ENCODE assay signal across 8 mouse cellular contexts in the genomic region with DNA sequence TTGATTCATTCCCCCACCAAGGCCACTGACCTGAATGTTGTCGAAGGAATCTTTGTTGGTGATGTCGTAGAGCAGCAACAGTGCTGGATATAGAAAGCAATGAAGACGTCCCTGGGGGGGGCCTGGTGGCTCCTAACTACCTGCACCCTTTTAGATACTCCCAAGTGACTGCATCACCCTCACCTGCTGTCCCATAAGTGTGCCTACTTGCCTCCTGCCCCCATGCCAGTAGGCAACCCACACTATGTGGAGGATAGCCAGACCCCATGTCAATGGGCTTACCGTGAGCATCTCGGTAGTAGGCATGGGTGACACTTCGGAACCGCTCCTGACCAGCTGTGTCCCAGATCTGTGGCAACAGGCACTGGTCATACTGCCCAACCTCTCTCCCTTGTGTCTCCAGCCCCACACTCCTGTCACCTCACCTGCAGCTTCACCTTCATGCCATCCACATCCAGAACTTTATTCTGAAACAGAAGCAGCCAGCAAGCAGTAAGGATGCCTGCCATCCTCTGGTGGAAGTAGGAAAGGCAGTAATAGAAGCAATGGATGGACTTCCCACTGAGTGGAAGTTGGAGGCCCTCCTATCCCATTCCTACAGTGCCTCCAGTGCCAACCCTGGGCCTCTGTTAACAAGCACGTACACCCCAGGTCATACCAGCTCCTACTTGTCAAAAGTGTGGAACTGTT. TPM values are rescaled to one million over a fixed set of nuclear protein-coding genes. Genes with fewer than 3 reads are reported as not detected.
DNase-seq lines count a peak whose midpoint lies in the region; ATAC-seq lines count a peak whose summit lies in the region.

No protein-coding gene starts in this region.

- H3K27ac ChIP-seq in lung, embryonic 15.5 days, result peak overlapping the region; percentile 72; the same call in 1 of the 2 replicates
- peak overlapping the region; percentile 89 for H3K27ac ChIP-seq in embryonic facial prominence, embryonic 10.5 days (replicated peaks)
- no peak overlapping the region for H3K27ac ChIP-seq in intestine, embryonic 15.5 days
- no peak overlapping the region for H3K27ac ChIP-seq in neural tube, embryonic 14.5 days (ENCODE audit: low read depth, low read length)

- 33% methylated on average over 8 of the region's 8 CpGs for WGBS in lung, embryonic 15.5 days
- WGBS in embryonic facial prominence, embryonic 10.5 days, result 32% methylated on average over 8 of the region's 8 CpGs
- 37% methylated on average over 8 of the region's 8 CpGs for whole genome bisulfite sequencing in intestine, embryonic 15.5 days
- WGBS in neural tube, embryonic 14.5 days, result 29% methylated on average over 8 of the region's 8 CpGs

- DNase-seq in lung, postnatal 10 days, result no peak
- no peak for DNase-seq in embryonic facial prominence, embryonic 10.5 days (ENCODE audit: low spot score)
- no peak for DNase-seq in adrenal gland, postnatal 36 days
- no peak for DNase-seq in thymus, postnatal 10 days (ENCODE audit: low spot score in 2 of 2)
- no peak for DNase-seq in spleen, postnatal 14 days (ENCODE audit: low spot score in 2 of 2)

- no peak overlapping the region; the same call in 1 of the 2 replicates for H3K4me3 ChIP-seq in lung, embryonic 15.5 days
- H3K4me3 ChIP-seq in embryonic facial prominence, embryonic 10.5 days, result peak overlapping the region; percentile 90
- H3K4me3 ChIP-seq in intestine, embryonic 15.5 days (replicated peaks), result peak overlapping the region; percentile 57
- H3K4me3 ChIP-seq in neural tube, embryonic 14.5 days (ENCODE audit: low read depth, low read length), result peak overlapping the region; percentile 68; the same call in 1 of the 2 replicates

- peaks cover 49% of the 10 kb centered on the region for H3K4me1 ChIP-seq in lung, embryonic 15.5 days
- H3K4me1 ChIP-seq in embryonic facial prominence, embryonic 10.5 days, result peaks cover 63% of the 10 kb centered on the region
- peaks cover 50% of the 10 kb centered on the region for H3K4me1 ChIP-seq in intestine, embryonic 15.5 days (replicated peaks)
- H3K4me1 ChIP-seq in neural tube, embryonic 14.5 days (ENCODE audit: control insufficient read depth, insufficient read depth, low read length), result peaks cover 26% of the 10 kb centered on the region

- H3K36me3 ChIP-seq in lung, embryonic 15.5 days, result peaks cover 6% of the 10 kb centered on the region; the same call in 1 of the 2 replicates
- H3K36me3 ChIP-seq in embryonic facial prominence, embryonic 10.5 days (replicated peaks), result peaks cover 26% of the 10 kb centered on the region
- H3K36me3 ChIP-seq in intestine, embryonic 15.5 days, result no peaks in the 10 kb centered on the region
- peaks cover 10% of the 10 kb centered on the region; the same call in 1 of the 2 replicates for H3K36me3 ChIP-seq in neural tube, embryonic 14.5 days (ENCODE audit: control insufficient read depth, insufficient read depth, low read length)

- ATAC-seq in lung, embryonic 15.5 days (ENCODE audit: borderline replicate concordance, extremely low read depth, low FRiP score, low TSS enrichment), result no peak
- no peak for ATAC-seq in intestine, embryonic 15.5 days
- no peak for ATAC-seq in neural tube, embryonic 14.5 days (ENCODE audit: low read depth)

- H3K9ac ChIP-seq in lung, embryonic 15.5 days, result peak overlapping the region; percentile 79
- H3K9ac ChIP-seq in intestine, embryonic 15.5 days, result peak overlapping the region; percentile 69
- peak overlapping the region; percentile 72; the same call in 1 of the 2 replicates for H3K9ac ChIP-seq in neural tube, embryonic 14.5 days (replicated peaks; ENCODE audit: low read depth, low read length)

- no peaks in the 10 kb centered on the region for H3K27me3 ChIP-seq in lung, embryonic 15.5 days
- H3K27me3 ChIP-seq in embryonic facial prominence, embryonic 10.5 days (replicated peaks; ENCODE audit: low read depth, poor library complexity, severe bottlenecking), result no peaks in the 10 kb centered on the region
- H3K27me3 ChIP-seq in intestine, embryonic 15.5 days (replicated peaks), result no peaks in the 10 kb centered on the region
- H3K27me3 ChIP-seq in neural tube, embryonic 14.5 days (ENCODE audit: control insufficient read depth, insufficient read depth, low read length), result no peaks in the 10 kb centered on the region

- H3K9me3 ChIP-seq in lung, embryonic 15.5 days, result no peaks in the 10 kb centered on the region
- H3K9me3 ChIP-seq in embryonic facial prominence, embryonic 10.5 days, result no peaks in the 10 kb centered on the region
- no peaks in the 10 kb centered on the region for H3K9me3 ChIP-seq in intestine, embryonic 15.5 days
- no peaks in the 10 kb centered on the region for H3K9me3 ChIP-seq in neural tube, embryonic 14.5 days (ENCODE audit: control insufficient read depth, low read length)

- H3K4me2 ChIP-seq in lung, embryonic 15.5 days, result peak overlapping the region; percentile 63
- H3K4me2 ChIP-seq in intestine, embryonic 15.5 days (replicated peaks), result peak overlapping the region; percentile 67
- H3K4me2 ChIP-seq in neural tube, embryonic 14.5 days (ENCODE audit: low read depth, low read length), result peak overlapping the region; percentile 94

RNA-seq across cellular contexts. Expression of gene Traf7, which starts 2.8 kb away (rescaled TPM):
- 96.7 and 106 TPM in 2 replicates for polyA plus RNA-seq in lung, embryonic 15.5 days (2015; fragmentation: Nextera tagmentation; extraction: Ambion mirVana)
- 116 and 121 TPM in 2 replicates for polyA plus RNA-seq in embryonic facial prominence, embryonic 10.5 days (2016; fragmentation: Nextera tagmentation; extraction: Ambion mirVana)
- 81.6 and 89.3 TPM in 2 replicates for polyA plus RNA-seq in intestine, embryonic 15.5 days (2015; fragmentation: Nextera tagmentation; extraction: Ambion mirVana)
- 74.2 and 76.6 TPM in 2 replicates for polyA plus RNA-seq in neural tube, embryonic 14.5 days (2014; fragmentation: Nextera tagmentation; extraction: Ambion mirVana)
- total RNA-seq in adrenal gland, postnatal 36 days (2021), result 100 to 1,000 TPM in 1 of 2 experiments, 10 to 100 TPM in 1; 94.7 to 118 TPM

RNA-seq across cellular contexts. Expression of gene Rab26, which starts 3.5 kb away (rescaled TPM):
- 2.3 and 3.3 TPM in 2 replicates for polyA plus RNA-seq in lung, embryonic 15.5 days (2015; fragmentation: Nextera tagmentation; extraction: Ambion mirVana)
- polyA plus RNA-seq in embryonic facial prominence, embryonic 10.5 days (2016; fragmentation: Nextera tagmentation; extraction: Ambion mirVana), result 2.6 TPM in 2 replicates
- polyA plus RNA-seq in intestine, embryonic 15.5 days (2015; fragmentation: Nextera tagmentation; extraction: Ambion mirVana), result 5.2 and 8.7 TPM in 2 replicates
- 1.8 and 5.7 TPM in 2 replicates for polyA plus RNA-seq in neural tube, embryonic 14.5 days (2014; fragmentation: Nextera tagmentation; extraction: Ambion mirVana)
- 1 to 10 TPM in 1 of 2 experiments, under 1 TPM in 1; 0.70 to 1.3 TPM for total RNA-seq in adrenal gland, postnatal 36 days (2021)

RNA-seq across cellular contexts. Expression of gene Pkd1, which starts 19.1 kb away (rescaled TPM):
- polyA plus RNA-seq in lung, embryonic 15.5 days (2015; fragmentation: Nextera tagmentation; extraction: Ambion mirVana), result 24.7 and 30.2 TPM in 2 replicates
- 14.9 and 16.3 TPM in 2 replicates for polyA plus RNA-seq in embryonic facial prominence, embryonic 10.5 days (2016; fragmentation: Nextera tagmentation; extraction: Ambion mirVana)
- polyA plus RNA-seq in intestine, embryonic 15.5 days (2015; fragmentation: Nextera tagmentation; extraction: Ambion mirVana), result 16.9 and 17.4 TPM in 2 replicates
- polyA plus RNA-seq in neural tube, embryonic 14.5 days (2014; fragmentation: Nextera tagmentation; extraction: Ambion mirVana), result 30.8 and 37.5 TPM in 2 replicates
- 10 to 100 TPM; 46.9 to 49.1 TPM for total RNA-seq in adrenal gland, postnatal 36 days (2021)

RNA-seq across cellular contexts. Expression of gene Caskin1, which starts 42.1 kb away (rescaled TPM):
- polyA plus RNA-seq in lung, embryonic 15.5 days (2015; fragmentation: Nextera tagmentation; extraction: Ambion mirVana), result 0.97 and 1.0 TPM in 2 replicates
- polyA plus RNA-seq in embryonic facial prominence, embryonic 10.5 days (2016; fragmentation: Nextera tagmentation; extraction: Ambion mirVana), result 3.1 and 3.9 TPM in 2 replicates
- polyA plus RNA-seq in intestine, embryonic 15.5 days (2015; fragmentation: Nextera tagmentation; extraction: Ambion mirVana), result 1.5 and 1.8 TPM in 2 replicates
- polyA plus RNA-seq in neural tube, embryonic 14.5 days (2014; fragmentation: Nextera tagmentation; extraction: Ambion mirVana), result 44.9 and 52.2 TPM in 2 replicates
- 10 to 100 TPM; 14.7 to 25.7 TPM for total RNA-seq in adrenal gland, postnatal 36 days (2021)

RNA-seq across cellular contexts. Expression of gene Mlst8, which starts 51.6 kb away (rescaled TPM):
- 31.6 and 34.5 TPM in 2 replicates for polyA plus RNA-seq in lung, embryonic 15.5 days (2015; fragmentation: Nextera tagmentation; extraction: Ambion mirVana)
- polyA plus RNA-seq in embryonic facial prominence, embryonic 10.5 days (2016; fragmentation: Nextera tagmentation; extraction: Ambion mirVana), result 37.5 and 39.0 TPM in 2 replicates
- polyA plus RNA-seq in intestine, embryonic 15.5 days (2015; fragmentation: Nextera tagmentation; extraction: Ambion mirVana), result 25.2 and 27.3 TPM in 2 replicates
- 36.2 and 38.0 TPM in 2 replicates for polyA plus RNA-seq in neural tube, embryonic 14.5 days (2014; fragmentation: Nextera tagmentation; extraction: Ambion mirVana)
- 10 to 100 TPM; 22.8 to 24.3 TPM for total RNA-seq in adrenal gland, postnatal 36 days (2021)

Comparison
In these comparisons a context has a peak if more than half of its experiments do, and no peak if none do; other contexts are left out.
1. H3K27ac ChIP-seq: peak in lung, embryonic 15.5 days (single experiment) and embryonic facial prominence, embryonic 10.5 days (single experiment); none in intestine, embryonic 15.5 days (single experiment) and neural tube, embryonic 14.5 days (single experiment).
2. Peak in every context shown above with its lines, with median percentiles within 50 percentile points of each other: H3K4me2 ChIP-seq and H3K9ac ChIP-seq.